Mouse (Mus musculus): ENCODE measurements around the gene Vcl. TPM values are rescaled to one million over a fixed set of nuclear protein-coding genes. Genes with fewer than 3 reads are reported as not detected.
A peak's percentile ranks its signal among the peaks of the same experiment; 100 is the strongest.

Gene Vcl
- polyA plus RNA-seq, 1 experiment, result 31.7 TPM

GRCm38 (mm10) chr14:21051380-21052111 lies 122.3 kb downstream of the Vcl start:
- TF ChIP-seq POLR2A (IDR thresholded peaks at IDR 0.05; ENCODE audit: extremely low read depth, insufficient read depth, low read length), result no peak
- TF ChIP-seq CTCF (IDR thresholded peaks at IDR 0.05; ENCODE audit: extremely low read depth, insufficient read depth, low read length), result no peak
- Histone ChIP-seq H3K27ac (ENCODE audit: insufficient read depth, low read length) (peak overlapping the region; percentile 72; the same call in 1 of the 2 replicates), H3K4me3 (ENCODE audit: insufficient read depth, low read length) (peak overlapping the region; percentile 80), H3K4me1 (ENCODE audit: control insufficient read depth, insufficient read depth, low read length) (peaks cover 3% of the 10 kb centered on the region; the same call in 1 of the 2 replicates)

GRCm38 (mm10) chr14:21052112-21052780 lies 123.0 kb downstream of the Vcl start, which contains the start of the genes Ap3m1 and Adk:
TSS of gene Ap3m1 (minus strand) at chr14:21052508.
TSS of gene Adk (plus strand) at chr14:21052574.
- Histone ChIP-seq H3K4me1 (ENCODE audit: control insufficient read depth, insufficient read depth, low read length) (peaks cover 3% of the 10 kb centered on the region; the same call in 1 of the 2 replicates), H3K4me3 (ENCODE audit: insufficient read depth, low read length) (peak within 1 kb of the TSS; percentile 80), H3K27ac (ENCODE audit: insufficient read depth, low read length) (peak within 1 kb of the TSS; percentile 72)
- TF ChIP-seq POLR2A (IDR thresholded peaks at IDR 0.05; ENCODE audit: extremely low read depth, insufficient read depth, low read length) (peak; percentile 99), CTCF (IDR thresholded peaks at IDR 0.05; ENCODE audit: extremely low read depth, insufficient read depth, low read length) (no peak)

- TF ChIP-seq POLR2A (IDR thresholded peaks at IDR 0.05; ENCODE audit: extremely low read depth, insufficient read depth, low read length) (no peak), CTCF (IDR thresholded peaks at IDR 0.05; ENCODE audit: extremely low read depth, insufficient read depth, low read length) (no peak)
- Histone ChIP-seq H3K4me1 (ENCODE audit: control insufficient read depth, insufficient read depth, low read length) (peaks cover 3% of the 10 kb centered on the region; the same call in 1 of the 2 replicates), H3K4me3 (ENCODE audit: insufficient read depth, low read length) (peak overlapping the region; percentile 80), H3K27ac (ENCODE audit: insufficient read depth, low read length) (no peak overlapping the region)
These were observed 123.6 kb downstream of the Vcl start for GRCm38 (mm10) chr14:21052781-21053130.

GRCm38 (mm10) chr14:21053151-21053550 lies 124.0 kb downstream of the Vcl start:
- Histone ChIP-seq H3K4me3 (ENCODE audit: insufficient read depth, low read length) (peak overlapping the region; percentile 80), H3K27ac (ENCODE audit: insufficient read depth, low read length) (no peak overlapping the region), H3K4me1 (ENCODE audit: control insufficient read depth, insufficient read depth, low read length) (peaks cover 3% of the 10 kb centered on the region; the same call in 1 of the 2 replicates)
- no peak for TF ChIP-seq POLR2A (IDR thresholded peaks at IDR 0.05; ENCODE audit: extremely low read depth, insufficient read depth, low read length)
- TF ChIP-seq CTCF (IDR thresholded peaks at IDR 0.05; ENCODE audit: extremely low read depth, insufficient read depth, low read length), result no peak

- Histone ChIP-seq H3K27ac (ENCODE audit: insufficient read depth, low read length) (no peak overlapping the region), H3K4me1 (ENCODE audit: control insufficient read depth, insufficient read depth, low read length) (peaks cover 3% of the 10 kb centered on the region; the same call in 1 of the 2 replicates), H3K4me3 (ENCODE audit: insufficient read depth, low read length) (no peak overlapping the region)
- TF ChIP-seq CTCF (IDR thresholded peaks at IDR 0.05; ENCODE audit: extremely low read depth, insufficient read depth, low read length) (no peak), POLR2A (IDR thresholded peaks at IDR 0.05; ENCODE audit: extremely low read depth, insufficient read depth, low read length) (no peak)
These were observed 124.4 kb downstream of the Vcl start for GRCm38 (mm10) chr14:21053586-21053985.

- no peaks in the 10 kb centered on the region for H3K4me1 ChIP-seq (ENCODE audit: control insufficient read depth, insufficient read depth, low read length)
- no peak for TF ChIP-seq POLR2A (IDR thresholded peaks at IDR 0.05; ENCODE audit: extremely low read depth, insufficient read depth, low read length)
- H3K4me3 ChIP-seq (ENCODE audit: insufficient read depth, low read length), result no peak overlapping the region
- H3K27ac ChIP-seq (ENCODE audit: insufficient read depth, low read length), result no peak overlapping the region
These were observed 129.8 kb downstream of the Vcl start for GRCm38 (mm10) chr14:21058972-21059371.

- TF ChIP-seq CTCF (IDR thresholded peaks at IDR 0.05; ENCODE audit: extremely low read depth, insufficient read depth, low read length), result no peak
- TF ChIP-seq POLR2A (IDR thresholded peaks at IDR 0.05; ENCODE audit: extremely low read depth, insufficient read depth, low read length), result no peak
- H3K4me1 ChIP-seq (ENCODE audit: control insufficient read depth, insufficient read depth, low read length), result no peaks in the 10 kb centered on the region
These were observed 133.7 kb downstream of the Vcl start for GRCm38 (mm10) chr14:21062766-21063513.

GRCm38 (mm10) chr14:21064321-21064720 lies 135.1 kb downstream of the Vcl start:
- TF ChIP-seq POLR2A (IDR thresholded peaks at IDR 0.05; ENCODE audit: extremely low read depth, insufficient read depth, low read length), result no peak
- TF ChIP-seq CTCF (IDR thresholded peaks at IDR 0.05; ENCODE audit: extremely low read depth, insufficient read depth, low read length), result no peak
- no peak overlapping the region for H3K4me3 ChIP-seq (ENCODE audit: insufficient read depth, low read length)
- H3K4me1 ChIP-seq (ENCODE audit: control insufficient read depth, insufficient read depth, low read length), result no peaks in the 10 kb centered on the region
- no peak overlapping the region for H3K27ac ChIP-seq (ENCODE audit: insufficient read depth, low read length)

More at GRCm38 (mm10) chr14:21062766-21063513, 133.7 kb downstream of the Vcl start:
- H3K4me3 ChIP-seq (ENCODE audit: insufficient read depth, low read length), result no peak overlapping the region
- H3K27ac ChIP-seq (ENCODE audit: insufficient read depth, low read length), result no peak overlapping the region

- Histone ChIP-seq H3K4me1 (ENCODE audit: control insufficient read depth, insufficient read depth, low read length) (no peaks in the 10 kb centered on the region), H3K27ac (ENCODE audit: insufficient read depth, low read length) (no peak overlapping the region), H3K4me3 (ENCODE audit: insufficient read depth, low read length) (no peak overlapping the region)
- TF ChIP-seq POLR2A (IDR thresholded peaks at IDR 0.05; ENCODE audit: extremely low read depth, insufficient read depth, low read length) (no peak), CTCF (IDR thresholded peaks at IDR 0.05; ENCODE audit: extremely low read depth, insufficient read depth, low read length) (no peak)
These were observed 136.4 kb downstream of the Vcl start for GRCm38 (mm10) chr14:21065490-21066162.

All from cortical plate, adult 2 months (tissue).